Comparison of ENCODE assay signal across 8 mouse cellular contexts in the genomic region with DNA sequence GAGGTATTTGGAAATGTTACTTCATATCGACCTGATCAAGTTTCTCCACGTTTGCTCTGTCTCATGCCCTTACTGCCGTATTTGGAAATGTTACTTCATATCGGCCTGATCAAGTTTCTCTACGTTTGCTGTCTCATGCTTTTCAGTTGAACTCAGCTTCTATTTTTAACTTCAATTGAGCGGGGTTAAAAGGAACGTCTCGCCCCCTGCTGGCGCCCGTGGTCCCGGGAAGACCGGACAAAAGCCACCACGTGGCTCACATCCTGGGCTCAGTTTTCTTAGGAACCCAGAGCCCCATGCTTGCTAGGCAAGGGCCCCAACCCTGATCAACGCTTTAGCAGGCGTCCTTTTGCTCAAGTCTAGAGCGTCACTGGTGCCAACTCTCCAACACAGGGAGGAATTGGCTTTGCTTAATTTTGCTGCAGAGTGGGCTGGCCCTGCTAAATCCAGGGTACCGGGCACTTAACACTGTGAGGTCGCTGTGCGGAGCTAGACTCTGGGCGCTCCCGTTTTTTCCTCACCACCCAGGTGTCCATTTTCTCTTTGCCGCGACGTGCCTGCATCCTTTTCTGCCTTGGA. TPM values are rescaled to one million over a fixed set of nuclear protein-coding genes. Genes with fewer than 3 reads are reported as not detected.
DNase-seq lines count a peak whose midpoint lies in the region; ATAC-seq and TF ChIP-seq lines count a peak whose summit lies in the region.

No protein-coding gene starts in this region.

- peak overlapping the region; percentile 59 for H3K4me2 ChIP-seq in embryonic facial prominence, embryonic 14.5 days (ENCODE audit: low read depth, low read length)
- peak overlapping the region; percentile 82 for H3K4me2 ChIP-seq in limb, embryonic 13.5 days (replicated peaks)
- peak overlapping the region; percentile 88 for H3K4me2 ChIP-seq in midbrain, embryonic 16.5 days (ENCODE audit: low read length)

- peak; percentile 83 for TF ChIP-seq EP300 in heart, adult 2 months (IDR thresholded peaks at IDR 0.05; ENCODE audit: insufficient read depth, low read depth, low read length)

- no peaks in the 10 kb centered on the region for H3K9me3 ChIP-seq in embryonic facial prominence, embryonic 14.5 days (ENCODE audit: control insufficient read depth, low read length)
- no peaks in the 10 kb centered on the region for H3K9me3 ChIP-seq in limb, embryonic 13.5 days
- H3K9me3 ChIP-seq in midbrain, embryonic 16.5 days (replicated peaks; ENCODE audit: control insufficient read depth, low read length, poor library complexity, severe bottlenecking), result no peaks in the 10 kb centered on the region

- no peaks in the 10 kb centered on the region for H3K27me3 ChIP-seq in embryonic facial prominence, embryonic 14.5 days (replicated peaks; ENCODE audit: control insufficient read depth, insufficient read depth, low read length)
- H3K27me3 ChIP-seq in heart, adult 2 months (ENCODE audit: control insufficient read depth, insufficient read depth, low read length), result no peaks in the 10 kb centered on the region
- no peaks in the 10 kb centered on the region for H3K27me3 ChIP-seq in limb, embryonic 13.5 days
- H3K27me3 ChIP-seq in midbrain, embryonic 16.5 days (ENCODE audit: control insufficient read depth, insufficient read depth, low read depth, low read length), result no peaks in the 10 kb centered on the region

- peak overlapping the region; percentile 50 for H3K4me3 ChIP-seq in embryonic facial prominence, embryonic 14.5 days (ENCODE audit: low read depth, low read length)
- peak overlapping the region; percentile 55 for H3K4me3 ChIP-seq in heart, adult 2 months
- peak overlapping the region; percentile 55 for H3K4me3 ChIP-seq in limb, embryonic 13.5 days
- H3K4me3 ChIP-seq in midbrain, embryonic 16.5 days (ENCODE audit: low read depth, low read length), result peak overlapping the region; percentile 48

- WGBS in embryonic facial prominence, embryonic 14.5 days, result 0% methylated on average over 24 of the region's 24 CpGs
- WGBS in heart, adult 2 months, result under 1% methylated on average over 24 of the region's 24 CpGs
- under 1% methylated on average over 24 of the region's 24 CpGs for WGBS in limb, embryonic 13.5 days
- WGBS in midbrain, embryonic 16.5 days, result under 1% methylated on average over 24 of the region's 24 CpGs

- intact Hi-C loops in heart, adult 2 months (cut with DNase I), result loop anchor here (2.0 to 10.0 kb wide), 3 partner anchors 43 to 471 kb away; a partner anchor contains a TSS

- peak; percentile 36 for TF ChIP-seq POLR2A in heart, adult 2 months (IDR thresholded peaks at IDR 0.05; ENCODE audit: insufficient read depth, low read depth, low read length)

- H3K9ac ChIP-seq in embryonic facial prominence, embryonic 14.5 days (ENCODE audit: low read depth, low read length), result peak overlapping the region; percentile 60
- peak overlapping the region; percentile 75 for H3K9ac ChIP-seq in heart, adult 2 months (ENCODE audit: low read depth, low read length)
- peak overlapping the region; percentile 72 for H3K9ac ChIP-seq in limb, embryonic 13.5 days
- peak overlapping the region; percentile 72 for H3K9ac ChIP-seq in midbrain, embryonic 16.5 days (ENCODE audit: low read depth, low read length)

- H3K36me3 ChIP-seq in embryonic facial prominence, embryonic 14.5 days (ENCODE audit: control insufficient read depth, insufficient read depth, low read length), result no peaks in the 10 kb centered on the region
- H3K36me3 ChIP-seq in heart, adult 2 months (ENCODE audit: control insufficient read depth, insufficient read depth, low read length), result no peaks in the 10 kb centered on the region
- H3K36me3 ChIP-seq in limb, embryonic 13.5 days, result no peaks in the 10 kb centered on the region
- H3K36me3 ChIP-seq in midbrain, embryonic 16.5 days (ENCODE audit: control insufficient read depth, insufficient read depth, low read length), result no peaks in the 10 kb centered on the region

- peak; percentile 88 for ATAC-seq in embryonic facial prominence, embryonic 14.5 days (ENCODE audit: low read depth)
- peak; percentile 83 for ATAC-seq in limb, embryonic 13.5 days (ENCODE audit: low FRiP score, low read depth)
- ATAC-seq in midbrain, embryonic 16.5 days, result peak; percentile 85

- H3K4me1 ChIP-seq in embryonic facial prominence, embryonic 14.5 days (ENCODE audit: control insufficient read depth, insufficient read depth, low read length), result no peaks in the 10 kb centered on the region
- no peaks in the 10 kb centered on the region for H3K4me1 ChIP-seq in heart, adult 2 months (ENCODE audit: control insufficient read depth, insufficient read depth, low read length)
- no peaks in the 10 kb centered on the region for H3K4me1 ChIP-seq in limb, embryonic 13.5 days
- H3K4me1 ChIP-seq in midbrain, embryonic 16.5 days (ENCODE audit: control insufficient read depth, insufficient read depth, low read length), result no peaks in the 10 kb centered on the region

- peak overlapping the region; percentile 89 for H3K27ac ChIP-seq in embryonic facial prominence, embryonic 14.5 days (replicated peaks; ENCODE audit: low read depth, low read length)
- H3K27ac ChIP-seq in heart, adult 2 months, result peak overlapping the region; percentile 91
- peak overlapping the region; percentile 94 for H3K27ac ChIP-seq in limb, embryonic 13.5 days
- H3K27ac ChIP-seq in midbrain, embryonic 16.5 days (ENCODE audit: low read length), result peak overlapping the region; percentile 81

- DNase-seq in 3T3-L1 (ENCODE audit: low read depth, low spot score), result peak; percentile 94
- DNase-seq in adrenal gland, postnatal 4 days (ENCODE audit: low spot score in 2 of 2), result peak; percentile 68 to 75
- DNase-seq in embryonic facial prominence, embryonic 14.5 days (ENCODE audit: low spot score), result peak; percentile 95
- DNase-seq in heart, adult 2 months, result peak; percentile 89 to 90
- DNase-seq in kidney, adult 8-10 months, result peak; percentile 90 to 95
- peak; percentile 83 to 90 for DNase-seq in spleen, postnatal 10 days (ENCODE audit: low spot score in 2 of 2)

- no peaks in the 10 kb centered on the region for H3K79me2 ChIP-seq in heart, adult 2 months (replicated peaks; ENCODE audit: control insufficient read depth, insufficient read depth, low read length)

- TF ChIP-seq CTCF in heart, adult 2 months (IDR thresholded peaks at IDR 0.05), result peak; percentile 86

RNA-seq across cellular contexts. Expression of a gene that starts 42.3 kb away (rescaled TPM):
- 10 to 100 TPM; 23.5 to 23.6 TPM for total RNA-seq in adrenal gland, postnatal 4 days (2021)
- 23.6 TPM in 2 replicates for polyA plus RNA-seq in embryonic facial prominence, embryonic 14.5 days (2014; fragmentation: Nextera tagmentation; extraction: Ambion mirVana)
- 1 to 10 TPM; 8.3 to 8.6 TPM for total RNA-seq in heart, adult 2 months (2021)
- polyA plus RNA-seq in heart, adult 2 months (2012; rRNA removed), result 2.7 and 4.5 TPM in 2 replicates
- 22.6 and 22.8 TPM in 2 replicates for polyA plus RNA-seq in limb, embryonic 13.5 days (2015; fragmentation: Nextera tagmentation; extraction: Ambion mirVana)
- 3.7 TPM in 2 replicates for polyA plus RNA-seq in midbrain, embryonic 16.5 days (2015; fragmentation: Nextera tagmentation; extraction: Ambion mirVana)

RNA-seq across cellular contexts. Expression of a gene that starts 57.3 kb away (rescaled TPM):
- total RNA-seq in adrenal gland, postnatal 4 days (2021), result 10 to 100 TPM; 30.2 to 31.2 TPM
- polyA plus RNA-seq in embryonic facial prominence, embryonic 14.5 days (2014; fragmentation: Nextera tagmentation; extraction: Ambion mirVana), result 29.1 and 29.2 TPM in 2 replicates
- total RNA-seq in heart, adult 2 months (2021), result 10 to 100 TPM; 12.1 to 12.7 TPM
- polyA plus RNA-seq in heart, adult 2 months (2012; rRNA removed), result 7.7 and 8.8 TPM in 2 replicates
- polyA plus RNA-seq in limb, embryonic 13.5 days (2015; fragmentation: Nextera tagmentation; extraction: Ambion mirVana), result 39.5 and 41.5 TPM in 2 replicates
- polyA plus RNA-seq in midbrain, embryonic 16.5 days (2015; fragmentation: Nextera tagmentation; extraction: Ambion mirVana), result 8.5 and 9.9 TPM in 2 replicates

Comparison
In these comparisons a context has a peak if more than half of its experiments do, and no peak if none do; other contexts are left out.
1. Peak in every context shown above with its lines: DNase-seq, ATAC-seq, H3K4me3 ChIP-seq and H3K27ac ChIP-seq.